Mouse (Mus musculus): ENCODE measurements at regions not wholly inside any gene's neighbourhood (a gene's known extent, or its start where the extent isn't known, plus 50 kb on each side); places are given as distances from the start of the nearest gene placed in this dataset.
"Not testable (repeated sequence)": the region's sequence is repeated elsewhere in the genome, so short reads cannot be mapped to it uniquely, and the experiment has no call there.

GRCm38 (mm10) chr13:28848305-28848704, 105.2 kb downstream of the Sox4 start:
- no peaks in the 10 kb centered on the region for H3K9me3 ChIP-seq (ENCODE audit: control insufficient read depth, low read length)
- H3K27me3 ChIP-seq (replicated peaks; ENCODE audit: control insufficient read depth, insufficient read depth, low read length): no peaks in the 10 kb centered on the region
- WGBS: 83% methylated on average over 5 of the region's 5 CpGs
- no peak for ATAC-seq
- H3K36me3 ChIP-seq (ENCODE audit: control insufficient read depth, insufficient read depth, low read length): no peaks in the 10 kb centered on the region
- no peak overlapping the region for H3K4me2 ChIP-seq (ENCODE audit: low read depth, low read length)
- H3K4me3 ChIP-seq (ENCODE audit: low read length): no peak overlapping the region
- no peak overlapping the region for H3K27ac ChIP-seq (ENCODE audit: low read length)
- H3K9ac ChIP-seq (ENCODE audit: low read depth, low read length): no peak overlapping the region
- 0 out of 2 replicates have a peak, but pooled peaks cover 2% of the 10 kb centered on the region for H3K4me1 ChIP-seq (ENCODE audit: control insufficient read depth, insufficient read depth, low read length)

GRCm38 (mm10) chr13:28847478-28847877, 106.0 kb downstream of the Sox4 start:
- 68% methylated on average over 3 of the region's 3 CpGs for WGBS
- Histone ChIP-seq H3K9ac (ENCODE audit: low read depth, low read length) (no peak overlapping the region), H3K36me3 (ENCODE audit: control insufficient read depth, insufficient read depth, low read length) (no peaks in the 10 kb centered on the region), H3K9me3 (ENCODE audit: control insufficient read depth, low read length) (no peaks in the 10 kb centered on the region), H3K4me1 (ENCODE audit: control insufficient read depth, insufficient read depth, low read length) (0 out of 2 replicates have a peak, but pooled peaks cover 2% of the 10 kb centered on the region), H3K27me3 (replicated peaks; ENCODE audit: control insufficient read depth, insufficient read depth, low read length) (no peaks in the 10 kb centered on the region), H3K4me3 (ENCODE audit: low read length) (no peak overlapping the region), H3K27ac (ENCODE audit: low read length) (no peak overlapping the region), H3K4me2 (ENCODE audit: low read depth, low read length) (no peak overlapping the region)
- no peak for ATAC-seq

- Histone ChIP-seq H3K9me3 (ENCODE audit: control insufficient read depth, low read length) (no peaks in the 10 kb centered on the region), H3K4me2 (ENCODE audit: low read depth, low read length) (no peak overlapping the region), H3K4me1 (ENCODE audit: control insufficient read depth, insufficient read depth, low read length) (0 out of 2 replicates have a peak, but pooled peaks cover 2% of the 10 kb centered on the region), H3K27me3 (replicated peaks; ENCODE audit: control insufficient read depth, insufficient read depth, low read length) (no peaks in the 10 kb centered on the region), H3K36me3 (ENCODE audit: control insufficient read depth, insufficient read depth, low read length) (no peaks in the 10 kb centered on the region), H3K4me3 (ENCODE audit: low read length) (no peak overlapping the region), H3K27ac (ENCODE audit: low read length) (no peak overlapping the region), H3K9ac (ENCODE audit: low read depth, low read length) (no peak overlapping the region)
- 78% methylated on average over 3 of the region's 3 CpGs for WGBS
- no peak for ATAC-seq
These were observed 109.0 kb downstream of the Sox4 start for GRCm38 (mm10) chr13:28844495-28844894.

GRCm38 (mm10) chr13:28842811-28843210, 110.7 kb downstream of the Sox4 start:
- no peak overlapping the region for H3K9ac ChIP-seq (ENCODE audit: low read depth, low read length)
- no peaks in the 10 kb centered on the region for H3K9me3 ChIP-seq (ENCODE audit: control insufficient read depth, low read length)
- no peak; the same call in 1 of the 2 replicates for ATAC-seq
- H3K27ac ChIP-seq (ENCODE audit: low read length): no peak overlapping the region
- H3K4me3 ChIP-seq (ENCODE audit: low read length): no peak overlapping the region
- no peaks in the 10 kb centered on the region for H3K36me3 ChIP-seq (ENCODE audit: control insufficient read depth, insufficient read depth, low read length)
- H3K4me1 ChIP-seq (ENCODE audit: control insufficient read depth, insufficient read depth, low read length): 0 out of 2 replicates have a peak, but pooled peaks cover under 1% of the 10 kb centered on the region
- no peak overlapping the region for H3K4me2 ChIP-seq (ENCODE audit: low read depth, low read length)
- 70% methylated on average over 3 of the region's 3 CpGs for WGBS
- no peaks in the 10 kb centered on the region for H3K27me3 ChIP-seq (replicated peaks; ENCODE audit: control insufficient read depth, insufficient read depth, low read length)

GRCm38 (mm10) chr13:28840142-28840541, 113.4 kb downstream of the Sox4 start:
- no peaks in the 10 kb centered on the region for H3K27me3 ChIP-seq (replicated peaks; ENCODE audit: control insufficient read depth, insufficient read depth, low read length)
- no peak for ATAC-seq
- WGBS: 67% methylated on average over 5 of the region's 5 CpGs

GRCm38 (mm10) chr13:28839084-28839483, 114.4 kb downstream of the Sox4 start:
- Histone ChIP-seq H3K4me2 (ENCODE audit: low read depth, low read length) (no peak overlapping the region), H3K4me3 (ENCODE audit: low read length) (no peak overlapping the region), H3K27ac (ENCODE audit: low read length) (no peak overlapping the region), H3K4me1 (ENCODE audit: control insufficient read depth, insufficient read depth, low read length) (no peaks in the 10 kb centered on the region), H3K9ac (ENCODE audit: low read depth, low read length) (no peak overlapping the region), H3K27me3 (replicated peaks; ENCODE audit: control insufficient read depth, insufficient read depth, low read length) (no peaks in the 10 kb centered on the region), H3K9me3 (ENCODE audit: control insufficient read depth, low read length) (no peaks in the 10 kb centered on the region), H3K36me3 (ENCODE audit: control insufficient read depth, insufficient read depth, low read length) (no peaks in the 10 kb centered on the region)
- no peak for ATAC-seq
- WGBS: 44% methylated on average over 6 of the region's 6 CpGs

More at GRCm38 (mm10) chr13:28840142-28840541, 113.4 kb downstream of the Sox4 start:
- Histone ChIP-seq H3K27ac (ENCODE audit: low read length) (no peak overlapping the region), H3K36me3 (ENCODE audit: control insufficient read depth, insufficient read depth, low read length) (no peaks in the 10 kb centered on the region), H3K9ac (ENCODE audit: low read depth, low read length) (no peak overlapping the region), H3K9me3 (ENCODE audit: control insufficient read depth, low read length) (no peaks in the 10 kb centered on the region), H3K4me2 (ENCODE audit: low read depth, low read length) (no peak overlapping the region), H3K4me3 (ENCODE audit: low read length) (no peak overlapping the region), H3K4me1 (ENCODE audit: control insufficient read depth, insufficient read depth, low read length) (no peaks in the 10 kb centered on the region)

GRCm38 (mm10) chr13:28838216-28838615, 115.3 kb downstream of the Sox4 start:
- Histone ChIP-seq H3K4me2 (ENCODE audit: low read depth, low read length) (no peak overlapping the region), H3K9ac (ENCODE audit: low read depth, low read length) (no peak overlapping the region), H3K9me3 (ENCODE audit: control insufficient read depth, low read length) (no peaks in the 10 kb centered on the region), H3K36me3 (ENCODE audit: control insufficient read depth, insufficient read depth, low read length) (no peaks in the 10 kb centered on the region), H3K4me3 (ENCODE audit: low read length) (no peak overlapping the region), H3K4me1 (ENCODE audit: control insufficient read depth, insufficient read depth, low read length) (peaks cover 3% of the 10 kb centered on the region), H3K27me3 (replicated peaks; ENCODE audit: control insufficient read depth, insufficient read depth, low read length) (no peaks in the 10 kb centered on the region), H3K27ac (ENCODE audit: low read length) (no peak overlapping the region)
- 58% methylated on average over 3 of the region's 3 CpGs for WGBS
- ATAC-seq: no peak

- not testable (repeated sequence) for H3K4me3 ChIP-seq (ENCODE audit: low read length); H3K4me2 ChIP-seq (ENCODE audit: low read depth, low read length); H3K27ac ChIP-seq (ENCODE audit: low read length); H3K4me1 ChIP-seq (ENCODE audit: control insufficient read depth, insufficient read depth, low read length); H3K36me3 ChIP-seq (ENCODE audit: control insufficient read depth, insufficient read depth, low read length); H3K9ac ChIP-seq (ENCODE audit: low read depth, low read length); H3K27me3 ChIP-seq (replicated peaks; ENCODE audit: control insufficient read depth, insufficient read depth, low read length); ATAC-seq; H3K9me3 ChIP-seq (ENCODE audit: control insufficient read depth, low read length)
- WGBS: 92% methylated on average over 3 of the region's 3 CpGs
These were observed 116.3 kb downstream of the Sox4 start for GRCm38 (mm10) chr13:28837196-28837595.

- Histone ChIP-seq H3K9ac (ENCODE audit: low read depth, low read length) (no peak overlapping the region), H3K4me2 (ENCODE audit: low read depth, low read length) (no peak overlapping the region), H3K36me3 (ENCODE audit: control insufficient read depth, insufficient read depth, low read length) (no peaks in the 10 kb centered on the region), H3K4me1 (ENCODE audit: control insufficient read depth, insufficient read depth, low read length) (peaks cover 6% of the 10 kb centered on the region), H3K27ac (ENCODE audit: low read length) (no peak overlapping the region), H3K9me3 (ENCODE audit: control insufficient read depth, low read length) (no peaks in the 10 kb centered on the region), H3K27me3 (replicated peaks; ENCODE audit: control insufficient read depth, insufficient read depth, low read length) (no peaks in the 10 kb centered on the region), H3K4me3 (ENCODE audit: low read length) (no peak overlapping the region)
- no peak for ATAC-seq
- WGBS: 86% methylated on average over 1 of the region's 1 CpGs
These were observed 119.8 kb downstream of the Sox4 start for GRCm38 (mm10) chr13:28833700-28834065.

Data from intestine, embryonic 16.5 days (tissue).